Mouse (Mus musculus): Measurements from ENCODE around the gene Plppr3.

Gene Plppr3

GRCm38 (mm10) chr10:79866601-79867000 is 7.8 kb downstream of the Plppr3 start:
- no peak for DNase-seq (ENCODE audit: low read depth, low spot score)

- DNase-seq (ENCODE audit: low read depth, low spot score): peak; percentile 60
Observed at GRCm38 (mm10) chr10:79865801-79866295, 8.6 kb downstream of the Plppr3 start.

GRCm38 (mm10) chr10:79865189-79865601 is 9.2 kb downstream of the Plppr3 start:
- DNase-seq (ENCODE audit: low read depth, low spot score): no peak

GRCm38 (mm10) chr10:79864351-79865188 is 9.9 kb downstream of the Plppr3 start:
- peak; percentile 35 for DNase-seq (ENCODE audit: low read depth, low spot score)

GRCm38 (mm10) chr10:79862925-79863324 is 11.5 kb downstream of the Plppr3 start:
- DNase-seq (ENCODE audit: low read depth, low spot score): no peak

- DNase-seq (ENCODE audit: low read depth, low spot score): no peak
Observed at GRCm38 (mm10) chr10:79862049-79862788, 12.2 kb downstream of the Plppr3 start.

GRCm38 (mm10) chr10:79861230-79862048 is 13.0 kb downstream of the Plppr3 start:
- DNase-seq (ENCODE audit: low read depth, low spot score): peak; percentile 86

GRCm38 (mm10) chr10:79860079-79860911 is 14.1 kb downstream of the Plppr3 start:
- DNase-seq (ENCODE audit: low read depth, low spot score): no peak

GRCm38 (mm10) chr10:79859116-79859515 is 15.3 kb downstream of the Plppr3 start:
- no peak for DNase-seq (ENCODE audit: low read depth, low spot score)

- DNase-seq (ENCODE audit: low read depth, low spot score): peak; percentile 88
Observed at GRCm38 (mm10) chr10:79858416-79859074, 15.9 kb downstream of the Plppr3 start.

- DNase-seq (ENCODE audit: low read depth, low spot score): no peak
Observed at GRCm38 (mm10) chr10:79857894-79858293, 16.5 kb downstream of the Plppr3 start.

- DNase-seq (ENCODE audit: low read depth, low spot score): peak; percentile 71
Observed at GRCm38 (mm10) chr10:79857452-79857811, 17.0 kb downstream of the Plppr3 start.

- DNase-seq (ENCODE audit: low read depth, low spot score): no peak
Observed at GRCm38 (mm10) chr10:79856704-79857451, 17.6 kb downstream of the Plppr3 start.

GRCm38 (mm10) chr10:79856280-79856679 is 18.2 kb downstream of the Plppr3 start:
- DNase-seq (ENCODE audit: low read depth, low spot score): no peak

- no peak for DNase-seq (ENCODE audit: low read depth, low spot score)
Observed at GRCm38 (mm10) chr10:79855558-79856184, 18.8 kb downstream of the Plppr3 start.

GRCm38 (mm10) chr10:79854801-79855541 is 19.5 kb downstream of the Plppr3 start:
- peak; percentile 73 for DNase-seq (ENCODE audit: low read depth, low spot score)

GRCm38 (mm10) chr10:79853860-79854795 is 20.3 kb downstream of the Plppr3 start, which contains the start of gene Ptbp1:
Gene Ptbp1, plus strand, starts transcription at chr10:79854427.
- peak; percentile 100 for DNase-seq (ENCODE audit: low read depth, low spot score)

Measured in brain, adult 2 months (tissue).